ENCODE assay signal across 9 mouse cellular contexts in genomic region chr14:25806561-25806960, GRCm38 (mm10).
"Had no signal": no experiment of that assay in that cellular context is flagged by ENCODE, and none has a peak within 500 bp of the region (broad histone marks: within the 10 kb centered on the region; RNA-seq: fewer than 3 reads in every experiment).

No protein-coding gene starts in this region.

- H3K27ac ChIP-seq: left cerebral cortex, adult 2 months; limb, embryonic 13.5 days; liver, embryonic 13.5 days had no signal

- H3K27me3 ChIP-seq: limb, embryonic 13.5 days had no signal

- H3K9me3 ChIP-seq: limb, embryonic 13.5 days; liver, embryonic 13.5 days had no signal

- H3K9ac ChIP-seq: limb, embryonic 13.5 days; liver, embryonic 13.5 days had no signal

- H3K4me1 ChIP-seq: liver, embryonic 13.5 days had no signal

- H3K36me3 ChIP-seq: limb, embryonic 13.5 days; liver, embryonic 13.5 days had no signal

- H3K4me3 ChIP-seq: left cerebral cortex, adult 2 months; limb, embryonic 13.5 days; liver, embryonic 13.5 days had no signal

- H3K4me2 ChIP-seq: limb, embryonic 13.5 days; liver, embryonic 13.5 days; midbrain, embryonic 11.5 days had no signal

- DNase-seq: liver, embryonic 13.5 days; lung, adult 2 months; lung, postnatal 14 days; midbrain, embryonic 14.5 days; thymus, adult 18-20 months; thymus, postnatal 36 days had no signal
